Mouse (Mus musculus) heart, embryonic 15.5 days (tissue): ENCODE data around the gene Zfp109. TPM values are rescaled to one million over a fixed set of nuclear protein-coding genes. Genes with fewer than 3 reads are reported as not detected.

Experiments
- ATAC-seq: fragments of 200-750 bp; cut with Nextera tagmentation; replicated peaks from 2 replicates; pipeline ENCODE4 v1.8.0; 2017; ENCODE audit warnings: low read depth, moderate TSS enrichment; ENCODE audit not compliant: insufficient number of reproducible peaks, insufficient read depth, low FRiP score
- H3K27ac ChIP-seq: fragments of 300-500 bp; sonication (generic); 2 replicates; pipeline ENCODE4 v1.5.1; 2015; ENCODE audit warnings: mild to moderate bottlenecking, inconsistent platforms
- H3K27me3 ChIP-seq: fragments of 300-500 bp; sonication (generic); 2 replicates; pipeline ENCODE4 v1.6.1; 2015; ENCODE audit warnings: inconsistent platforms
- H3K36me3 ChIP-seq: fragments of 300-500 bp; sonication (generic); 2 replicates; pipeline ENCODE4 v1.6.1; 2015; ENCODE audit warnings: mild to moderate bottlenecking, inconsistent platforms
- H3K4me1 ChIP-seq: fragments of 300-500 bp; sonication (generic); replicated peaks from 2 replicates; pipeline ENCODE4 v1.6.1; 2015; ENCODE audit warnings: inconsistent platforms
- H3K4me2 ChIP-seq: fragments of 300-500 bp; sonication (generic); 2 replicates; pipeline ENCODE4 v1.6.1; 2015; ENCODE audit warnings: inconsistent platforms, mild to moderate bottlenecking, moderate library complexity
- H3K4me3 ChIP-seq: fragments of 300-500 bp; sonication (generic); 2 replicates; pipeline ENCODE4 v1.5.1; 2015; ENCODE audit warnings: mild to moderate bottlenecking, inconsistent platforms
- H3K9ac ChIP-seq: fragments of 300-500 bp; sonication (generic); 2 replicates; pipeline ENCODE4 v1.6.1; 2015; ENCODE audit warnings: mild to moderate bottlenecking, inconsistent platforms
- H3K9me3 ChIP-seq: fragments of 300-500 bp; sonication (generic); replicated peaks from 2 replicates; pipeline ENCODE4 v1.6.1; 2016; ENCODE audit warnings: inconsistent platforms
- WGBS: fragments of 180-500 bp; shearing (Covaris S2); methylation state at CpG from one replicate; pipeline ENCODE4 v1.1.7; 2015; ENCODE audit warnings: mixed read lengths; 5-methylcytosine and 5-hydroxymethylcytosine counted together
- polyA plus RNA-seq: library from polyadenylated mRNA; unstranded; fragments of >200 nt; fragmentation: Nextera tagmentation; extraction: Ambion mirVana; gene quantifications from 2 replicates; pipeline ENCODE4 v1.2.1, GENCODE M21; 2015

Gene Zfp109
- polyA plus RNA-seq, 1 experiment from 2014 or later: 2.9 TPM

- Histone ChIP-seq H3K4me1 (peaks cover 11% of the 10 kb centered on the region), H3K9me3 (no peaks in the 10 kb centered on the region), H3K4me3 (no peak overlapping the region), H3K27ac (no peak overlapping the region), H3K9ac (no peak overlapping the region), H3K4me2 (no peak overlapping the region), H3K27me3 (no peaks in the 10 kb centered on the region), H3K36me3 (no peaks in the 10 kb centered on the region)
- no peak for ATAC-seq
- 75% methylated on average over 24 of the region's 24 CpGs for WGBS
Measured at GRCm38 (mm10) chr7:24268176-24269155, 31.1 kb upstream of the Zfp109 start.

GRCm38 (mm10) chr7:24260000-24260312, 22.6 kb upstream of the Zfp109 start:
- Histone ChIP-seq H3K9ac (no peak overlapping the region), H3K4me3 (no peak overlapping the region), H3K9me3 (no peaks in the 10 kb centered on the region), H3K4me2 (no peak overlapping the region), H3K4me1 (peaks cover 5% of the 10 kb centered on the region), H3K27ac (no peak overlapping the region), H3K27me3 (no peaks in the 10 kb centered on the region), H3K36me3 (peaks cover 22% of the 10 kb centered on the region; the same call in 1 of the 2 replicates)
- 91% methylated on average over 4 of the region's 4 CpGs for WGBS
- ATAC-seq: no peak

- no peak overlapping the region for H3K4me3 ChIP-seq
- H3K27me3 ChIP-seq: no peaks in the 10 kb centered on the region
- ATAC-seq: no peak
- H3K4me2 ChIP-seq: no peak overlapping the region
- peaks cover 22% of the 10 kb centered on the region; the same call in 1 of the 2 replicates for H3K36me3 ChIP-seq
- H3K4me1 ChIP-seq: peaks cover 7% of the 10 kb centered on the region
- 82% methylated on average over 13 of the region's 13 CpGs for WGBS
- H3K9me3 ChIP-seq: no peaks in the 10 kb centered on the region
- H3K9ac ChIP-seq: no peak overlapping the region
- no peak overlapping the region for H3K27ac ChIP-seq
Measured at GRCm38 (mm10) chr7:24259306-24259999, 22.1 kb upstream of the Zfp109 start.

GRCm38 (mm10) chr7:24254633-24255474, 17.5 kb upstream of the Zfp109 start, which contains the start of gene Zfp108:
Gene Zfp108, plus strand, starts transcription at chr7:24254794.
- H3K27me3 ChIP-seq: no peaks in the 10 kb centered on the region
- H3K9ac ChIP-seq: peak within 1 kb of the TSS; percentile 64
- H3K4me3 ChIP-seq: peak within 1 kb of the TSS; percentile 73
- H3K36me3 ChIP-seq: no peaks in the 10 kb centered on the region; the same call in 1 of the 2 replicates
- no peaks in the 10 kb centered on the region for H3K9me3 ChIP-seq
- H3K4me1 ChIP-seq: peaks cover 10% of the 10 kb centered on the region
- WGBS: 19% methylated on average over 21 of the region's 21 CpGs
- ATAC-seq: peak; percentile 82
- 0 out of 2 replicates have a peak within 1 kb of the TSS, but pooled peaks have one; percentile 31 for H3K27ac ChIP-seq
- peak within 1 kb of the TSS; percentile 70 for H3K4me2 ChIP-seq

GRCm38 (mm10) chr7:24253779-24254615, 16.6 kb upstream of the Zfp109 start:
- no peaks in the 10 kb centered on the region for H3K9me3 ChIP-seq
- H3K27me3 ChIP-seq: no peaks in the 10 kb centered on the region
- no peak; the same call in 1 of the 2 replicates for ATAC-seq
- H3K27ac ChIP-seq: 0 out of 2 replicates have a peak overlapping the region, but pooled peaks have one; percentile 31
- 62% methylated on average over 9 of the region's 9 CpGs for WGBS
- H3K4me1 ChIP-seq: peaks cover 10% of the 10 kb centered on the region
- H3K9ac ChIP-seq: 0 out of 2 replicates have a peak overlapping the region, but pooled peaks have one; percentile 25
- H3K4me2 ChIP-seq: peak overlapping the region; percentile 70
- H3K4me3 ChIP-seq: peak overlapping the region; percentile 73
- no peaks in the 10 kb centered on the region for H3K36me3 ChIP-seq

GRCm38 (mm10) chr7:24211343-24211742, 26.0 kb downstream of the Zfp109 start, which contains the start of gene Zfp111:
Gene Zfp111, minus strand, starts transcription at chr7:24211443.
- no peak within 1 kb of the TSS for H3K4me2 ChIP-seq
- H3K27ac ChIP-seq: no peak within 1 kb of the TSS
- no peaks in the 10 kb centered on the region for H3K27me3 ChIP-seq
- H3K4me1 ChIP-seq: peaks cover 8% of the 10 kb centered on the region; the same call in 1 of the 2 replicates
- ATAC-seq: no peak
- H3K9ac ChIP-seq: no peak within 1 kb of the TSS
- 74% methylated on average over 5 of the region's 5 CpGs for WGBS
- no peak within 1 kb of the TSS for H3K4me3 ChIP-seq
- H3K9me3 ChIP-seq: no peaks in the 10 kb centered on the region
- no peaks in the 10 kb centered on the region for H3K36me3 ChIP-seq

- no peak for ATAC-seq
- peaks cover 8% of the 10 kb centered on the region; the same call in 1 of the 2 replicates for H3K4me1 ChIP-seq
- no peak overlapping the region for H3K4me3 ChIP-seq
- 67% methylated on average over 2 of the region's 2 CpGs for WGBS
- H3K27me3 ChIP-seq: no peaks in the 10 kb centered on the region
- no peak overlapping the region for H3K4me2 ChIP-seq
- peaks cover 5% of the 10 kb centered on the region; the same call in 1 of the 2 replicates for H3K36me3 ChIP-seq
- no peak overlapping the region for H3K9ac ChIP-seq
- no peak overlapping the region for H3K27ac ChIP-seq
- H3K9me3 ChIP-seq: no peaks in the 10 kb centered on the region
Measured at GRCm38 (mm10) chr7:24210296-24210695, 27.1 kb downstream of the Zfp109 start.

GRCm38 (mm10) chr7:24208282-24208886, 29.0 kb downstream of the Zfp109 start:
- Histone ChIP-seq H3K9me3 (no peaks in the 10 kb centered on the region), H3K4me3 (peak overlapping the region; percentile 77), H3K27me3 (no peaks in the 10 kb centered on the region), H3K9ac (no peak overlapping the region), H3K36me3 (peaks cover 14% of the 10 kb centered on the region; the same call in 1 of the 2 replicates), H3K27ac (no peak overlapping the region), H3K4me1 (peaks cover 8% of the 10 kb centered on the region; the same call in 1 of the 2 replicates), H3K4me2 (peak overlapping the region; percentile 74)
- 55% methylated on average over 7 of the region's 7 CpGs for WGBS
- ATAC-seq: no peak

GRCm38 (mm10) chr7:24207488-24208261, 29.7 kb downstream of the Zfp109 start:
- H3K9me3 ChIP-seq: no peaks in the 10 kb centered on the region

More at GRCm38 (mm10) chr7:24207488-24208261, 29.7 kb downstream of the Zfp109 start:
- Histone ChIP-seq H3K36me3 (peaks cover 18% of the 10 kb centered on the region; the same call in 1 of the 2 replicates), H3K4me2 (peak overlapping the region; percentile 74), H3K4me1 (peaks cover 8% of the 10 kb centered on the region; the same call in 1 of the 2 replicates), H3K27me3 (no peaks in the 10 kb centered on the region), H3K27ac (peak overlapping the region; percentile 72), H3K9ac (peak overlapping the region; percentile 85), H3K4me3 (peak overlapping the region; percentile 77)
- ATAC-seq: peak; percentile 88
- WGBS: 12% methylated on average over 24 of the region's 24 CpGs
